Mouse (Mus musculus) hindbrain, postnatal 0 days (tissue): Measurements from ENCODE around the gene Ptprm. TPM values are rescaled to one million over a fixed set of nuclear protein-coding genes. Genes with fewer than 3 reads are reported as not detected.

Experiments
- ATAC-seq: fragments of 200-750 bp; cut with Nextera tagmentation; 2 replicates; pipeline ENCODE4 v1.8.0; 2017; ENCODE audit warnings: mild to moderate bottlenecking, moderate TSS enrichment, moderate library complexity
- DNase-seq: peaks from one replicate; pipeline ENCODE4 v3.0.0-alpha.2; 2015; ENCODE audit warnings: low spot score
- H3K27ac ChIP-seq: fragments of 300-500 bp; sonication (generic); 2 replicates; pipeline ENCODE4 v1.5.1; 2014; ENCODE audit warnings: mild to moderate bottlenecking
- H3K27me3 ChIP-seq: fragments of 300-500 bp; sonication (generic); 2 replicates; pipeline ENCODE4 v1.6.1; 2014; ENCODE audit warnings: low read length, mixed read lengths; ENCODE audit not compliant: insufficient read depth
- H3K36me3 ChIP-seq: fragments of 300-500 bp; sonication (generic); 2 replicates; pipeline ENCODE4 v1.6.1; 2014; ENCODE audit warnings: low read length, mixed read lengths; ENCODE audit not compliant: insufficient read depth
- H3K4me1 ChIP-seq: fragments of 300-500 bp; sonication (generic); 2 replicates; pipeline ENCODE4 v1.6.1; 2014; ENCODE audit warnings: antibody characterized with exemption, low read length, mixed read lengths; ENCODE audit not compliant: insufficient read depth
- H3K4me2 ChIP-seq: fragments of 300-500 bp; sonication (generic); 2 replicates; pipeline ENCODE4 v1.6.1; 2014; ENCODE audit warnings: low read depth, mild to moderate bottlenecking, low read length, moderate library complexity, mixed read lengths
- H3K4me3 ChIP-seq: fragments of 300-500 bp; sonication (generic); 2 replicates; pipeline ENCODE4 v1.5.1; 2014; ENCODE audit warnings: low read length
- H3K9ac ChIP-seq: fragments of 300-500 bp; sonication (generic); replicated peaks from 2 replicates; pipeline ENCODE4 v1.6.1; 2014; ENCODE audit warnings: mild to moderate bottlenecking, low read length, moderate library complexity, mixed read lengths
- H3K9me3 ChIP-seq: fragments of 300-500 bp; sonication (generic); 2 replicates; pipeline ENCODE4 v1.6.1; 2016; ENCODE audit warnings: low read length, mixed read lengths
- CTCF ChIP-seq: IDR thresholded peaks from 2 replicates; pipeline ENCODE4 v1.5.1; 2016; ENCODE audit warnings: antibody characterized with exemption, control low read depth, low read depth
- WGBS: fragments of 180-500 bp; shearing (Covaris S2); extraction: QIAGEN DNeasy Blood & Tissue Kit; methylation state at CpG from one replicate; pipeline ENCODE4 v1.1.7; 2014; 5-methylcytosine and 5-hydroxymethylcytosine counted together
- polyA plus RNA-seq: library from polyadenylated mRNA; unstranded; fragments of >200 nt; fragmentation: Nextera tagmentation; extraction: Ambion mirVana; gene quantifications from 2 replicates; pipeline ENCODE4 v1.2.1, GENCODE M21; 2015
- total RNA-seq: library from RNA; depleted of rRNA; stranded (reverse); fragments of >200 nt; gene quantifications from 2 replicates; pipeline ENCODE4 v1.2.3, GENCODE M21; 2014

The Ptprm gene
- total and polyA plus RNA-seq, 2 experiments from 2014 or later: 19.3 to 52.4 TPM

- Histone ChIP-seq H3K4me1 (no peaks in the 10 kb centered on the region), H3K27ac (no peak overlapping the region), H3K4me3 (no peak overlapping the region), H3K36me3 (no peaks in the 10 kb centered on the region), H3K4me2 (no peak overlapping the region), H3K9ac (no peak overlapping the region), H3K27me3 (no peaks in the 10 kb centered on the region), H3K9me3 (no peaks in the 10 kb centered on the region)
- WGBS: 81% methylated on average over 9 of the region's 9 CpGs
- TF ChIP-seq CTCF: no peak
- DNase-seq (no peak), ATAC-seq (no peak)
Measured at GRCm38 (mm10) chr17:67298269-67298798, 55.9 kb downstream of the Ptprm start.

GRCm38 (mm10) chr17:67296604-67297595 lies 57.4 kb downstream of the Ptprm start:
- ATAC-seq: no peak

GRCm38 (mm10) chr17:67290662-67291240 lies 63.5 kb downstream of the Ptprm start:
- ATAC-seq: peak; percentile 89
- Histone ChIP-seq H3K36me3 (no peaks in the 10 kb centered on the region), H3K27me3 (no peaks in the 10 kb centered on the region), H3K27ac (peak overlapping the region; percentile 3; the same call in 1 of the 2 replicates), H3K4me2 (peak overlapping the region; percentile 38), H3K4me3 (no peak overlapping the region), H3K9me3 (no peaks in the 10 kb centered on the region), H3K9ac (peak overlapping the region; percentile 6; the same call in 1 of the 2 replicates), H3K4me1 (no peaks in the 10 kb centered on the region)
- TF ChIP-seq CTCF: no peak
- DNase-seq: peak; percentile 72
- 18% methylated on average over 16 of the region's 16 CpGs for WGBS

More at GRCm38 (mm10) chr17:67296604-67297595, 57.4 kb downstream of the Ptprm start:
- TF ChIP-seq CTCF: no peak
- Histone ChIP-seq H3K4me1 (no peaks in the 10 kb centered on the region), H3K4me2 (no peak overlapping the region), H3K27ac (no peak overlapping the region), H3K9me3 (no peaks in the 10 kb centered on the region), H3K36me3 (no peaks in the 10 kb centered on the region), H3K9ac (no peak overlapping the region), H3K27me3 (no peaks in the 10 kb centered on the region), H3K4me3 (no peak overlapping the region)
- no peak for DNase-seq
- 87% methylated on average over 13 of the region's 13 CpGs for WGBS

- Histone ChIP-seq H3K27ac (no peak overlapping the region), H3K4me2 (no peak overlapping the region), H3K4me1 (no peaks in the 10 kb centered on the region), H3K36me3 (no peaks in the 10 kb centered on the region), H3K27me3 (no peaks in the 10 kb centered on the region), H3K4me3 (no peak overlapping the region), H3K9ac (no peak overlapping the region), H3K9me3 (no peaks in the 10 kb centered on the region)
- TF ChIP-seq CTCF: no peak
- DNase-seq (no peak), ATAC-seq (no peak)
- WGBS: 63% methylated on average over 3 of the region's 3 CpGs
Measured at GRCm38 (mm10) chr17:67287501-67287900, 66.8 kb downstream of the Ptprm start.

GRCm38 (mm10) chr17:67281640-67282170 lies 72.6 kb downstream of the Ptprm start:
- WGBS: 58% methylated on average over 13 of the region's 13 CpGs
- ATAC-seq: no peak

GRCm38 (mm10) chr17:67277124-67277910 lies 76.9 kb downstream of the Ptprm start:
- ATAC-seq (no peak), DNase-seq (no peak)
- H3K36me3 ChIP-seq: no peaks in the 10 kb centered on the region
- WGBS: 94% methylated on average over 13 of the region's 13 CpGs
- no peak overlapping the region for H3K4me2 ChIP-seq
- no peaks in the 10 kb centered on the region for H3K9me3 ChIP-seq
- H3K27ac ChIP-seq: no peak overlapping the region
- no peak overlapping the region for H3K9ac ChIP-seq
- H3K4me3 ChIP-seq: no peak overlapping the region
- no peak for TF ChIP-seq CTCF
- peaks cover 9% of the 10 kb centered on the region for H3K4me1 ChIP-seq
- H3K27me3 ChIP-seq: no peaks in the 10 kb centered on the region

More at GRCm38 (mm10) chr17:67281640-67282170, 72.6 kb downstream of the Ptprm start:
- DNase-seq: no peak
- Histone ChIP-seq H3K36me3 (no peaks in the 10 kb centered on the region), H3K4me1 (no peaks in the 10 kb centered on the region), H3K4me3 (no peak overlapping the region), H3K9ac (no peak overlapping the region), H3K4me2 (no peak overlapping the region), H3K27me3 (no peaks in the 10 kb centered on the region), H3K9me3 (no peaks in the 10 kb centered on the region), H3K27ac (no peak overlapping the region)
- no peak for TF ChIP-seq CTCF
